Mouse (Mus musculus) heart, embryonic 12.5 days (tissue): ENCODE measurements around the gene A530084C06Rik. TPM values are rescaled to one million over a fixed set of nuclear protein-coding genes. Genes with fewer than 3 reads are reported as not detected.

Experiments used
- ATAC-seq: fragments of 200-750 bp; cut with Nextera tagmentation; 2 replicates; pipeline ENCODE4 v1.8.0; 2017; ENCODE audit warnings: moderate TSS enrichment, moderate library complexity; ENCODE audit not compliant: insufficient number of reproducible peaks, low FRiP score
- H3K27ac ChIP-seq: fragments of 300-500 bp; sonication (generic); 2 replicates; pipeline ENCODE4 v1.5.1; 2016; ENCODE audit warnings: mild to moderate bottlenecking, moderate library complexity; ENCODE audit not compliant: poor library complexity, severe bottlenecking
- H3K27me3 ChIP-seq: fragments of 300-500 bp; sonication (generic); replicated peaks from 2 replicates; pipeline ENCODE4 v1.6.1; 2016; ENCODE audit warnings: mild to moderate bottlenecking, moderate library complexity
- H3K36me3 ChIP-seq: fragments of 300-500 bp; sonication (generic); 2 replicates; pipeline ENCODE4 v1.6.1; 2016; ENCODE audit warnings: mild to moderate bottlenecking, moderate library complexity
- H3K4me1 ChIP-seq: fragments of 300-500 bp; sonication (generic); replicated peaks from 2 replicates; pipeline ENCODE4 v1.6.1; 2016; ENCODE audit warnings: mild to moderate bottlenecking
- H3K4me2 ChIP-seq: fragments of 300-500 bp; sonication (generic); 2 replicates; pipeline ENCODE4 v1.6.1; 2016; ENCODE audit warnings: mild to moderate bottlenecking, moderate library complexity
- H3K4me3 ChIP-seq: fragments of 300-500 bp; sonication (generic); 2 replicates; pipeline ENCODE4 v1.5.1; 2016; ENCODE audit warnings: mild to moderate bottlenecking
- H3K9ac ChIP-seq: fragments of 300-500 bp; sonication (generic); 2 replicates; pipeline ENCODE4 v1.6.1; 2016; ENCODE audit warnings: mild to moderate bottlenecking, moderate library complexity
- H3K9me3 ChIP-seq: fragments of 300-500 bp; sonication (generic); replicated peaks from 2 replicates; pipeline ENCODE4 v1.6.1; 2016; ENCODE audit warnings: mild to moderate bottlenecking, moderate library complexity
- WGBS: fragments of 180-500 bp; shearing (Covaris S2); methylation state at CpG from one replicate; pipeline ENCODE4 v1.1.7; 2016; 5-methylcytosine and 5-hydroxymethylcytosine counted together
- polyA plus RNA-seq: library from polyadenylated mRNA; unstranded; fragments of >200 nt; fragmentation: Nextera tagmentation; extraction: Ambion mirVana; gene quantifications from 2 replicates; pipeline ENCODE4 v1.2.1, GENCODE M21; 2016

A530084C06Rik gene
- polyA plus RNA-seq, 1 experiment from 2014 or later = not detected

DNA sequence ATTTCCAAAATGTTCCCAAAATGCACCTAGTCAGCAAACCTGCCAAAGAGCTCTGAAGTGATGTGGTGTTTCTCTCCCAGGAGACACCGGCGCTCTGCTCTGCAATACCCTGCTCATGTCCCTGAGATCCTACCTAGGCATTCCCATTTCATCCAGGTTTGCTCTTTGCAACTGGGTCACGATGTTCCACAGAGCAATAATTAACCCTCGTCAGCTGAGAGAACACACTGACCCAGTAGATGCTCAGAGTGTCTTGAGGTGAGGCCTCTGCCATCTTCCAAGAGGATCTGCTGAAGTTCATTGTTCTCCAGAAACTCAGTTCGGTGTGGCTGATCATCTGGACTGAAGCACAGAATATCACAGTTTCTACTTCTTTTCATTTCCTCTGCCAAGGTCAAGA, 16.1 kb downstream of the A530084C06Rik start:
- no peak overlapping the region for H3K4me2 ChIP-seq
- WGBS = 84% methylated on average over 5 of the region's 5 CpGs

GRCm38 (mm10) chr13:31534726-31535125, 24.4 kb downstream of the A530084C06Rik start:
- Histone ChIP-seq H3K4me3 (no peak overlapping the region), H3K4me2 (no peak overlapping the region), H3K27me3 (no peaks in the 10 kb centered on the region), H3K4me1 (peaks cover 8% of the 10 kb centered on the region; the same call in 1 of the 2 replicates), H3K9ac (no peak overlapping the region), H3K9me3 (no peaks in the 10 kb centered on the region), H3K27ac (no peak overlapping the region), H3K36me3 (no peaks in the 10 kb centered on the region)
- 80% methylated on average over 4 of the region's 4 CpGs for WGBS
- no peak for ATAC-seq

More for the DNA sequence above, 16.1 kb downstream of the A530084C06Rik start:
- H3K9me3 ChIP-seq = no peaks in the 10 kb centered on the region
- no peaks in the 10 kb centered on the region for H3K27me3 ChIP-seq
- no peaks in the 10 kb centered on the region for H3K36me3 ChIP-seq
- no peak overlapping the region for H3K4me3 ChIP-seq
- H3K9ac ChIP-seq = no peak overlapping the region
- ATAC-seq = no peak
- H3K27ac ChIP-seq = no peak overlapping the region
- H3K4me1 ChIP-seq = no peaks in the 10 kb centered on the region

- WGBS = 45% methylated on average over 8 of the region's 8 CpGs
- no peak for ATAC-seq
- Histone ChIP-seq H3K27ac (no peak overlapping the region), H3K4me1 (peaks cover 8% of the 10 kb centered on the region; the same call in 1 of the 2 replicates), H3K9me3 (no peaks in the 10 kb centered on the region), H3K27me3 (0 out of 2 replicates have a peak, but pooled peaks cover 1% of the 10 kb centered on the region), H3K4me2 (no peak overlapping the region), H3K9ac (no peak overlapping the region), H3K36me3 (no peaks in the 10 kb centered on the region), H3K4me3 (no peak overlapping the region)
Measured at GRCm38 (mm10) chr13:31531651-31532061, 27.5 kb downstream of the A530084C06Rik start.

DNA sequence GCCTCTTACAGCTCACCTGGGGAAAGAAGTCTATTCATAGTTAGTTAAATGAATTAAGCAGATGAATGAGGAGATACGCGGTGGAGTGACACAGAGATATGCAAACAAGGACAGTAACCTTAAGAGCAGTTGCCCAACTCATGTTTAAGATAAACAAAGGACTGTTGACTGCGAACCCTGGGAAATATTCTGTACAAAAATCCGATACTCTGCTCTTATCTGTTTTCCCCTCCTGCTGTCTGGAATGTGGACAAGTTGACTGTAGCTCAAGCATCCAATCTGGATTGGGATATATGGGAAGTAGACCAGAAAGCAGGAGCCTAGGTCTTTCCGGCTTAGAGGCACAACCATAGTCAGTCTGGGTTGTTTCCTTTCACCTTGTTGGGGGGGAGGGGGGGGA, 27.9 kb downstream of the A530084C06Rik start:
- H3K27me3 ChIP-seq = 0 out of 2 replicates have a peak, but pooled peaks cover 4% of the 10 kb centered on the region
- WGBS = 47% methylated on average over 5 of the region's 5 CpGs
- H3K36me3 ChIP-seq = no peaks in the 10 kb centered on the region
- H3K4me1 ChIP-seq = peaks cover 8% of the 10 kb centered on the region; the same call in 1 of the 2 replicates
- H3K27ac ChIP-seq = no peak overlapping the region
- no peak overlapping the region for H3K4me3 ChIP-seq
- no peak overlapping the region for H3K9ac ChIP-seq
- no peak for ATAC-seq
- no peak overlapping the region for H3K4me2 ChIP-seq
- H3K9me3 ChIP-seq = no peaks in the 10 kb centered on the region

- Histone ChIP-seq H3K27me3 (0 out of 2 replicates have a peak, but pooled peaks cover 4% of the 10 kb centered on the region), H3K36me3 (no peaks in the 10 kb centered on the region), H3K9ac (no peak overlapping the region), H3K9me3 (no peaks in the 10 kb centered on the region), H3K4me3 (no peak overlapping the region), H3K4me1 (peaks cover 5% of the 10 kb centered on the region; the same call in 1 of the 2 replicates), H3K27ac (no peak overlapping the region), H3K4me2 (no peak overlapping the region)
- no peak for ATAC-seq
- WGBS = 63% methylated on average over 4 of the region's 4 CpGs
Measured at GRCm38 (mm10) chr13:31524976-31525375, 34.2 kb downstream of the A530084C06Rik start.

- H3K9ac ChIP-seq = no peak overlapping the region
- H3K36me3 ChIP-seq = no peaks in the 10 kb centered on the region
- WGBS = 79% methylated on average over 9 of the region's 9 CpGs
- no peak overlapping the region for H3K4me3 ChIP-seq
- no peak overlapping the region for H3K4me2 ChIP-seq
- H3K4me1 ChIP-seq = 0 out of 2 replicates have a peak, but pooled peaks cover 7% of the 10 kb centered on the region
- ATAC-seq = no peak
- H3K27me3 ChIP-seq = no peaks in the 10 kb centered on the region
- no peak overlapping the region for H3K27ac ChIP-seq
- no peaks in the 10 kb centered on the region for H3K9me3 ChIP-seq
Measured at GRCm38 (mm10) chr13:31518971-31519370, 40.2 kb downstream of the A530084C06Rik start.

- Histone ChIP-seq H3K4me3 (no peak overlapping the region), H3K9me3 (no peaks in the 10 kb centered on the region), H3K27ac (no peak overlapping the region), H3K27me3 (no peaks in the 10 kb centered on the region), H3K9ac (no peak overlapping the region), H3K4me1 (0 out of 2 replicates have a peak, but pooled peaks cover 7% of the 10 kb centered on the region), H3K36me3 (no peaks in the 10 kb centered on the region), H3K4me2 (no peak overlapping the region)
- no peak for ATAC-seq
- 46% methylated on average over 10 of the region's 10 CpGs for WGBS
Measured at GRCm38 (mm10) chr13:31518411-31518886, 40.7 kb downstream of the A530084C06Rik start.

DNA sequence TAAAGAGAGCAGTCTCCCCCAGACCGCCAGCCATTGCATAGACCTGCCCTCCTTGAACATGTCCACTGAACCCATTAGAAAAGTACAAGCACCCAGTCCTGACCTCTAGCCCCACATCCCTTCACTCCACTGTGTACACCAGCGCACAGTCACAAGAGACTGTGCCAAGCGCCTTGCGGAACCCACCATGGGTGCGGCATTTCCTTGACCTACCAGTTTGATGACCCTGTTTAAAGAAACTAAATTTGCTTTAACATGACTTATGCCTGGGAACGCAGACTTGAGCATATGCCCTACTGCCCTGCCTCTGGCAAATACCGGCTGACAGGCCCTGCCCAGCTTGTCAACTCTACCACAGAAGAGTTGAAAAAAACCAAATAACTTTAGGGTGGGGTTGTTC, 43.9 kb downstream of the A530084C06Rik start:
- no peak overlapping the region for H3K27ac ChIP-seq
- 0 out of 2 replicates have a peak, but pooled peaks cover 7% of the 10 kb centered on the region for H3K4me1 ChIP-seq
- H3K4me2 ChIP-seq = no peak overlapping the region
- H3K9ac ChIP-seq = no peak overlapping the region
- 88% methylated on average over 7 of the region's 7 CpGs for WGBS
- H3K9me3 ChIP-seq = no peaks in the 10 kb centered on the region
- ATAC-seq = no peak
- no peak overlapping the region for H3K4me3 ChIP-seq
- H3K27me3 ChIP-seq = 0 out of 2 replicates have a peak, but pooled peaks cover 4% of the 10 kb centered on the region
- H3K36me3 ChIP-seq = no peaks in the 10 kb centered on the region

DNA sequence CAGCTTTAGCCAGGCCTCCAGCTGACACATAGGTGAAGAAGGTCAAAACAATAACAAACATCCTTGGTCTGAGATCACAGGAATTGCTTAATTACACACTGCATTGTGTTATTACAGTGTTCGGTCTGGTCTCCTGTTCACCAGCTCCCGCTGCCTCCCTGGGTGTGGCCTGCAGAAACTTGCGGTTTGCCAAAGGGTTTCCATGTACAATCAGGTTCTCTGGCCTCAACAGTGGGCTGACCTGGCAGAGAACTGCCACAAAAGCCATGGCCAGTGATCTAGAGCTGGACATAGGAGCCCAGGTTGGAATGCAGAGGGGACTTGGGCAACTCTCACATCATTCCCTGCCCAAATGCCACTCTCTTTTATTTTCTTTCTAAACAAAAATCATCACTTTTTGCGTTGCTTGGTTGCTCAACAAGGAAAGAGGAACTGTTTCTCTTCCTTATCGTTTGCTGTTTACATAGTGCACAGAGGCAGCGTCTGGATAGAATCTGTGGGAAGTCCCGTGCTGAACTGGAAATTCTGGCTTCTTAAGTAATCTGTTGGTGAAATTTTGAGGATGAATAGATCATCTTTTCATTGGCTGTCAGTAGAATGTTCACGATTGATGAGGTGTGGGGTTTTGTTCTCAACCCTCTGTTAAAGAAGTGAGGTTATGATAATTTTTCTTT, 52.5 kb downstream of the A530084C06Rik start:
- Histone ChIP-seq H3K4me1 (no peaks in the 10 kb centered on the region), H3K27ac (no peak overlapping the region), H3K4me3 (no peak overlapping the region), H3K9ac (no peak overlapping the region), H3K9me3 (no peaks in the 10 kb centered on the region), H3K4me2 (no peak overlapping the region), H3K36me3 (no peaks in the 10 kb centered on the region), H3K27me3 (0 out of 2 replicates have a peak, but pooled peaks cover 4% of the 10 kb centered on the region)
- no peak for ATAC-seq
- WGBS = 50% methylated on average over 8 of the region's 8 CpGs
